Mouse (Mus musculus): Measurements from ENCODE around the gene F2rl3.

Gene F2rl3

GRCm38 (mm10) chr8:72765696-72766095 lies 4.0 kb downstream of the F2rl3 start:
- no peak for DNase-seq (ENCODE audit: low read depth, low spot score)

- no peak for DNase-seq (ENCODE audit: low read depth, low spot score)
Observed at GRCm38 (mm10) chr8:72766777-72767176, 5.1 kb downstream of the F2rl3 start.

- no peak for DNase-seq (ENCODE audit: low read depth, low spot score)
Observed at GRCm38 (mm10) chr8:72777797-72778196, 16.1 kb downstream of the F2rl3 start.

GRCm38 (mm10) chr8:72780644-72781043 lies 19.0 kb downstream of the F2rl3 start:
- DNase-seq (ENCODE audit: low read depth, low spot score): no peak

GRCm38 (mm10) chr8:72801583-72801982 lies 39.9 kb downstream of the F2rl3 start:
- DNase-seq (ENCODE audit: low read depth, low spot score): no peak

- DNase-seq (ENCODE audit: low read depth, low spot score): no peak
Observed at GRCm38 (mm10) chr8:72812690-72813089, 51.0 kb downstream of the F2rl3 start.
